In genomic region chr13:45964331-45964852, GRCm38 (mm10) we compare ENCODE assay signal across 8 mouse cellular contexts. TPM values are rescaled to one million over a fixed set of nuclear protein-coding genes. Genes with fewer than 3 reads are reported as not detected.
DNase-seq lines count a peak whose midpoint lies in the region; ATAC-seq lines count a peak whose summit lies in the region.

No protein-coding gene starts in this region.

- peak overlapping the region; percentile 89 for H3K4me2 ChIP-seq in limb, embryonic 15.5 days
- H3K4me2 ChIP-seq in midbrain, embryonic 16.5 days (ENCODE audit: low read length): peak overlapping the region; percentile 78
- peak overlapping the region; percentile 88 for H3K4me2 ChIP-seq in stomach, embryonic 14.5 days (replicated peaks; ENCODE audit: low read depth, low read length)

- DNase-seq in cerebellum, adult 11-12 months: peak; percentile 76
- no peak for DNase-seq in cerebellum, adult 9-10 months
- peak; percentile 46 for DNase-seq in gastrocnemius, adult 18-20 months (ENCODE audit: low spot score)

- peaks cover 7% of the 10 kb centered on the region; the same call in 1 of the 2 replicates for H3K4me1 ChIP-seq in brown adipose tissue, adult 24 weeks (ENCODE audit: control insufficient read depth, insufficient read depth, insufficient read length, low read length)
- H3K4me1 ChIP-seq in limb, embryonic 15.5 days: peaks cover 44% of the 10 kb centered on the region
- H3K4me1 ChIP-seq in midbrain, embryonic 16.5 days (ENCODE audit: control insufficient read depth, insufficient read depth, low read length): peaks cover 43% of the 10 kb centered on the region
- H3K4me1 ChIP-seq in stomach, embryonic 14.5 days (ENCODE audit: control insufficient read depth, insufficient read depth, low read length): peaks cover 20% of the 10 kb centered on the region; the same call in 1 of the 2 replicates

- no peaks in the 10 kb centered on the region for H3K36me3 ChIP-seq in limb, embryonic 15.5 days
- H3K36me3 ChIP-seq in midbrain, embryonic 16.5 days (ENCODE audit: control insufficient read depth, insufficient read depth, low read length): no peaks in the 10 kb centered on the region
- no peaks in the 10 kb centered on the region for H3K36me3 ChIP-seq in stomach, embryonic 14.5 days (ENCODE audit: control insufficient read depth, insufficient read depth, low read length)

- H3K9ac ChIP-seq in limb, embryonic 15.5 days: peak overlapping the region; percentile 83
- H3K9ac ChIP-seq in midbrain, embryonic 16.5 days (ENCODE audit: low read depth, low read length): peak overlapping the region; percentile 99
- peak overlapping the region; percentile 95 for H3K9ac ChIP-seq in stomach, embryonic 14.5 days (replicated peaks; ENCODE audit: low read depth, low read length)

- H3K9me3 ChIP-seq in limb, embryonic 15.5 days: no peaks in the 10 kb centered on the region
- no peaks in the 10 kb centered on the region for H3K9me3 ChIP-seq in midbrain, embryonic 16.5 days (replicated peaks; ENCODE audit: control insufficient read depth, low read length, poor library complexity, severe bottlenecking)
- H3K9me3 ChIP-seq in stomach, embryonic 14.5 days (ENCODE audit: control insufficient read depth, low read depth, low read length): no peaks in the 10 kb centered on the region

- H3K27ac ChIP-seq in brown adipose tissue, adult 24 weeks (replicated peaks; ENCODE audit: low read depth, low read length): peak overlapping the region; percentile 94
- peak overlapping the region; percentile 93 for H3K27ac ChIP-seq in limb, embryonic 15.5 days
- peak overlapping the region; percentile 97 for H3K27ac ChIP-seq in midbrain, embryonic 16.5 days (ENCODE audit: low read length)
- peak overlapping the region; percentile 95 for H3K27ac ChIP-seq in stomach, embryonic 14.5 days (ENCODE audit: low read length)

- H3K27me3 ChIP-seq in limb, embryonic 15.5 days: no peaks in the 10 kb centered on the region
- no peaks in the 10 kb centered on the region; the same call in 1 of the 2 replicates for H3K27me3 ChIP-seq in midbrain, embryonic 16.5 days (ENCODE audit: control insufficient read depth, insufficient read depth, low read depth, low read length)
- no peaks in the 10 kb centered on the region for H3K27me3 ChIP-seq in stomach, embryonic 14.5 days (ENCODE audit: control insufficient read depth, insufficient read depth, low read length)

- peak; percentile 1 for ATAC-seq in inflammation-experienced regulatory T-cells, adult 6 months
- ATAC-seq in limb, embryonic 15.5 days (ENCODE audit: insufficient number of reproducible peaks, low FRiP score, low TSS enrichment, low read depth): peak; percentile 62
- ATAC-seq in midbrain, embryonic 16.5 days: peak; percentile 55
- peak; percentile 28; the same call in 1 of the 2 replicates for ATAC-seq in stomach, embryonic 14.5 days (ENCODE audit: insufficient number of reproducible peaks, insufficient read depth, low FRiP score, low read depth)

- WGBS in limb, embryonic 15.5 days: 1% methylated on average over 32 of the region's 39 CpGs
- WGBS in midbrain, embryonic 16.5 days: under 1% methylated on average over 15 of the region's 39 CpGs
- under 1% methylated on average over 21 of the region's 39 CpGs for WGBS in stomach, embryonic 14.5 days

- peak overlapping the region; percentile 98 for H3K4me3 ChIP-seq in brown adipose tissue, adult 24 weeks (ENCODE audit: insufficient read depth, low read depth, low read length)
- H3K4me3 ChIP-seq in limb, embryonic 15.5 days: peak overlapping the region; percentile 87
- peak overlapping the region; percentile 94 for H3K4me3 ChIP-seq in midbrain, embryonic 16.5 days (ENCODE audit: low read depth, low read length)
- H3K4me3 ChIP-seq in stomach, embryonic 14.5 days (ENCODE audit: low read depth, low read length): peak overlapping the region; percentile 93

RNA-seq across cellular contexts. Expression of gene Atxn1, which starts 0.4 kb away (rescaled TPM):
- 7.0 and 7.2 TPM in 2 replicates for polyA plus RNA-seq in brown adipose tissue, adult 24 weeks (2012; ENCODE audit: insufficient read depth, insufficient read length, missing spikeins)
- 10 to 100 TPM; 38.7 to 51.0 TPM for total RNA-seq in gastrocnemius, adult 18-20 months (2021)
- polyA plus RNA-seq in inflammation-experienced regulatory T-cells, adult 6 months (2017; shearing (Covaris generic)): 10 to 100 TPM; 35.9 to 51.1 (median 39.1) TPM
- 5.4 and 6.4 TPM in 2 replicates for polyA plus RNA-seq in limb, embryonic 15.5 days (2015; fragmentation: Nextera tagmentation; extraction: Ambion mirVana)
- polyA plus RNA-seq in midbrain, embryonic 16.5 days (2015; fragmentation: Nextera tagmentation; extraction: Ambion mirVana): 10.4 and 10.8 TPM in 2 replicates
- 6.5 and 11.2 TPM in 2 replicates for polyA plus RNA-seq in stomach, embryonic 14.5 days (2014; fragmentation: Nextera tagmentation; extraction: Ambion mirVana)

Comparison
In these comparisons a context has a peak if more than half of its experiments do, and no peak if none do; other contexts are left out.
1. ATAC-seq: peak in every context shown above with its lines; median percentile 62 in limb, embryonic 15.5 days; 55 in midbrain, embryonic 16.5 days; 28 in stomach, embryonic 14.5 days; 1 in inflammation-experienced regulatory T-cells, adult 6 months.